Mouse (Mus musculus) MN1 (cell line): ENCODE results near the gene Ranbp17.

Experiments used
- DNase-seq: peaks from one replicate; pipeline ENCODE4 v3.0.0-alpha.2; 2016; ENCODE audit warnings: low spot score

Gene Ranbp17

DNA sequence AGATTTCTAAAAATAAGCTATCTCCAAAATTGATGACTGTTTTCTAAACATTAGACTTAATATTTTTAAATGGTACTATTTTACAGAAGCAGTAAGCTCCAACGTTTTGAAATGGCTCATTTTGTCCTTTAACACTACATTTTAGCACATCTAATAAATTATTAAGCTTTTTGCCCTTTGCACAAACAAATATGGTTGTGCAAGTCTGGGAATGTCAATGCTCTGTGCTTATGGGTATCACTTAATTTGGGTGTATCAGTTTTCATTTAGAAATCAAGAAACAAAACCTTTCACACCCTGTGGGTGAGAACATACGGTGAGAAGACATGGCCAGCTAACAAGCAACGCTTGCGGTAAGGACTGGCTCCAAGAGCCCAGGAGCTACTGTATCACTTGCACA is 108.9 kb downstream of the Ranbp17 start:
- no peak for DNase-seq

DNA sequence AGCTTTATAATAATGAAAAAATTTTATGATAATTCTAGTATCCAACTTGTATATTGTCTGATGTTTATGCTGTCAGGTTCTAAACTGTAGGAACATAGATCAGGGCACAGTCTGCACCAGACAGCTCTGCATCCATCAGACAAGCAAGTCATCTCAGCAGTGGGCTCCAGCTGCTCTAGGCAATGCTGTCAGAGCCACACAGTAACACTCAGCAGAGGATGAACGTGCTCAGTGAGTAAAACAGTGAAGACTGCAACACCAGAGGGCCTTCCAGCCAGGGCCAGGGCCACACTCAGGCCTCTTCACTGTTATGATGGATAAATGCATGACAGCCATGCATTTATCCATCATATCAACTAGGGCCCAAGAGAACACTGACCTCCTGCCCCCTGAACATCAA is 114.2 kb downstream of the Ranbp17 start:
- DNase-seq: no peak

DNA sequence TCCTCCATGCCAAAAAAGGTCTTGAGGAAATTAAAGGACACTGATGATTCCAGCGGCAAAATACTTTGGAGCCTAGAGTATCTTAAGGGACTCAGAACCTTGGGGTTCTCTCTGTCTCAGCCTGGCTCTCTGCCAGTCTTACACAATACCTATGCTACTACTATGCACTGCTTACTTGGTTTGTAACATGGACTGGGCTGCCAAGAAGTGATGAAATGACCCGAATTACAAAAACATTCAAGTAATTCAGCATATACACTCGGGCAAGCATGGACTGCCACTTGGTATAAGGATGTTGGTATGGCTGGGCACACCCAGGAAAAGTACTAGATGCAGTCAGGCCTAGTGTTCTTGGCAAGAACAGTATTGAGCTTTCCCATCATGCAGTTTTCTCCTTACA is 114.8 kb downstream of the Ranbp17 start:
- DNase-seq: no peak

DNA sequence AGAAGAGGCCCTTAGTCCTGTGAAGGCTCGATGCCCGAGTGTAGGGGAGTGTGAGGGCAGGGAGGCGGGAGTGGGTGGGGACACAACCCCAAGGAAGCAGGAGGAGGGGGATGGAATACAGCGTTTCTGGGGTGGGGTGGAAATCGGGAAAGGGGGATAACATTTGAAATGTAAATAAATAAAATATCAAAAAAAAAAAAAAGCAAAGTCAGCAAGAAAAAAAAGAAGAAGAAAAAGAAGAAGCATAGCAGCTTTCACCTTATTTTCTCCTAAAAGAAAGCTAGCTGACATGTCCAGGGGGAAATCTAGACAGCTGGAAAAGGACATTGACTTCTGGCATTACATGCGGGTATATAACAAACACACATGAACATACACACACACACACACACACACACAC is 117.3 kb downstream of the Ranbp17 start:
- DNase-seq: no peak

DNA sequence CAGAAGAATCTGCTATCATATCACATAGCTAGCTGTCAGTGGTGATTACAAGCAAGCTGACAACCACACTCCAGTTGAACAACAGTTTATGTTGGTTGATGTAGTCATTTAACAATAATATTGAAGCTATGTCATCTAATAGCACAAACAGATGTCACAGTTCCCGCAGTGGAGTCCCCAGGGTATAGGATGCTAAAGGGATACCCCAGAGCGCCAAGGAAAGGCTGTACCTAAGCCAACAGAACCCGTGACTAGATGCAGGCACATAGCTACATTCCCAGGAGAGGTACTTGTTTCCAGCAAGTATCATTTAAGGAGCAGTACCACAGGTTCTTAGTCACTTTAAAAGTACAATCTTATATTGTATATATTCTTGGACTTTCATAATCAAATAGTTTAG is 119.5 kb downstream of the Ranbp17 start:
- no peak for DNase-seq

GRCm38 (mm10) chr11:33388685-33389084 is 124.9 kb downstream of the Ranbp17 start:
- peak; percentile 41 for DNase-seq

DNA sequence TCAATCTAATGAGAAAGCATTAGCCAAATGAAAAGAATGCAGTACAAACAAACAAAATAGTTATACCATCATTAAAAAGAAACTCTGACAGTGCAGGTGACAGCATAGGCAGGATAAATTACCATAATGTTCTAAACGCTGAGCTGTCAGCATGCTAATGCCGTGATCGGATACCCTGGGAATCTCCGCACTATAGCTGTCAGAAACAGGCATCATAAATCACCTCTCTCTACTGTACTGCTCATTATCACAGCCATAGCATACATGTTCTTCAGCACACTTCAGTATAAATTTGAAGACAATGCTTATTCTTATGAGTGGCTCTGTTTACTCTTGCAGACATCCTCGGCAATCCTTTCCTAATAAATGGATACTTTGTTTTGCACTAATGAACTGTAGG is 151.7 kb downstream of the Ranbp17 start:
- no peak for DNase-seq

DNA sequence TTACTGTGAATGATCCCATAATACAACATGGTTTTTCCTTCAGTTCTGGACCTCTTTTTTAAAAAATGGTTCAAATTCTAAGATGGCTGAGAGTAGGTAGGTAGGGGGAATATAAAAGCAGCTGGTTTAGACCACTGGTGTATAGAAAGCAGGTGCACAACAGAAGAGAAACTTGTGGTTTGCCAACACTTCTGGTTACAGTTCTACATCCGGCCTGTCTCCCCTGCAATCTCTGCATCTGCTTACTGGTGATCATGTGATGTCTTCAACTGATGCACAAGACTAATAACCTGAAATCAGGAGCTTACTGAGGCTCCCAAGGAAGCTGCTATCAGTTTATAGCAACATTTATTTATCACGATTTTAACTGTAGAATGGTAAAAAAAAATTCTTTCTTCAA is 164.3 kb downstream of the Ranbp17 start:
- no peak for DNase-seq

DNA sequence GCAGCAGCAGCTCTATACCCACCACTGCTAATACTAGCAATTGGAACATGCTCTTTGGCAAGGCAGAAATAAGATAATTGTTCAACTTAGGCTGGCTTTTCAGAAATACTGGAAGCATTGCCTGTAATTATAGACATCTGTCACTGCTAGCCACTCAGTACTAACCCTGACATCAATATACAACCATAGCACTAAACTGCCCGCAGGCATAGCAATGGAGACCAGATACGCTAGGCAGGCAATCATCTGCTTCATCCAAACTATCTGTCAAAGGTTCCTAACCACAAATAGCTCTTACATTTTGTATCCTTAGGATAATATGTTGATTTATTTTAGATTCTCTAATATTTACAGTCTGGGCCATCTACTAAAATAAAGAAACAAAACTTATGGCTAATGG is 171.5 kb downstream of the Ranbp17 start:
- DNase-seq: no peak

- DNase-seq: no peak
Observed at GRCm38 (mm10) chr11:33336552-33337121, 176.9 kb downstream of the Ranbp17 start.

DNA sequence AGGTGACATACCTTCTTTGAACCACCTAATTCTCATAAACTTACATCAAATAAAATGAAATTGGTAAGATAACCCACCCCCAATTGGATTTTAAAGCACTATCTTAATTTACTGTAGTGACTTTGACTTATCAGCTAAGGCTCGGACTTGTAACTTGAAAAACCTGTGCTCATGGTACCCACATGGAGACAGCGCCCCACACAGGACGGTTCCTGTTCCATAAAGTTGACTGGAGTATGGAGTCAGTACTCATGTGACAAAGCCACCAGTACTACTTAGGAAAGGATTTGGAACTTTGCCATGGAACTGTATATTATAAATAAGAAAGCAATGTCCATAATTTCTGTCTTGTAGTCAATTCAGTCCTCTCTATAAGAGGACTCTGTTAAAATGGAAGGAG is 177.9 kb downstream of the Ranbp17 start:
- DNase-seq: no peak

DNA sequence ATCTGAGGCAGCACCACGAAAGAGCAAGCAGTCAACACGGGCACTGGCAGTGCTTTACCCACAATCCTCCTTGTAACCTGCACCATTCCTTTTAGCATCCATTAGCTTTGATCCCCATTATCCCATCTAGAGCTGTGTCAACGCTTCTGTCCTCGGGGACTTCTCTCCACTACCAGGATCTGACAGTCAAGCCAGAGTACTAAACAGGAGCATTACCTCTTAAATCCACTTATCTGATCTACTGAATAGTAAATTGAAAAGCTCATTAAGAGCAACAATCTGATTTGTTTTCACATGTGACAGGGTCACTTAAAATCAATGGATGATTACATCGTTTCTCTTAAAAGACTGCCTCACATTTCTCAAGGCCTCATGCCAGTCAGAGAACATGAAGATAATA is 181.4 kb downstream of the Ranbp17 start:
- peak; percentile 61 for DNase-seq

DNA sequence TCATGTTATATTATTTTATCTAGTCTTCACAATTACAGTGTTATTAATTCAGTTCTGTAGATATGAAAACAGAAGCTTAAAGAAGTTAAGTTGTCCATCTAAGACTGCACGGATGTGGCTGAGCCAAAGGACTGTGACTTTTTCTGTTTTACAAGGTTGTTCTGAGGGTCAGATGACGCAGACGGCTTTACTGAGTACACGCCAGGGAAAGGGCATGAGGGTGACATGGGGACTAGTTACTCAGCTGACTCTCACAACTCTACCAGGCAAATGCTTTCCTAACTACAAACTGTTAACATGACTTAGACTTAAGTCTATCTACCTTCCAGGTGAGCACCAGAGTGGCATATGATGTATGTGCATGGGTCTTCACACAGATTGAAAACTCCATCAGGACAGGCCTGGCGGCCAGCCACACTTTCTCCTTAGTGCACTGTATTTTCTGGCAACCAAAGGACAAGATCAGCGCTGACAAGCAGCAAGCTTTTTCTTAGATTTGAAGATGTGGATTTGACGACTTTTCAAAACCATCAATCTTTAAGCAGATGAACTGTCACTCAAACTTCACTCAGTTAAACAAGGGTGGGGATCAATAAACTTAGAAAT is 194.4 kb downstream of the Ranbp17 start:
- DNase-seq: no peak

GRCm38 (mm10) chr11:33309566-33309965 is 204.0 kb downstream of the Ranbp17 start:
- no peak for DNase-seq

- DNase-seq: peak; percentile 33
Observed at GRCm38 (mm10) chr11:33300859-33301258, 212.7 kb downstream of the Ranbp17 start.

- no peak for DNase-seq
Observed at GRCm38 (mm10) chr11:33299371-33299770, 214.2 kb downstream of the Ranbp17 start.

DNA sequence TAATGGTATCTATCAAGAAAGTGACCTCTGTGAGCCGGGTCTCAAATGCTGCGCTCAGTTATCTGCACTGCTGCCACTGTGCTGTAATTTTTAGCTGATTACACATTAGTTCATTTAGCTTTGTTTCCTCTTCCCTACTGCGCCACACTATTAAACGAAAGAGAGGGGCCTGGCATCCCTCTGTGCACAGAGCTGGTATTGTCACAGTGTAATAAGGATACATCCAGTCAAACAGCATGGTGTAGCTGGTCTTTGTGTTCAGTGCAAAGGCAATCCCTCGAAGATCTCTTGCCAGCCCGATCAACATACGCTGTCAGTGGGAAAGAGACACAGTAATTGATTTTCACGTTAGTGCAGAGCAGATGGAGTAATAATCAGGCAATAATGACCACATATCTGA is 216.4 kb downstream of the Ranbp17 start:
- DNase-seq: no peak

GRCm38 (mm10) chr11:33295422-33295821 is 218.1 kb downstream of the Ranbp17 start:
- DNase-seq: peak; percentile 67

DNA sequence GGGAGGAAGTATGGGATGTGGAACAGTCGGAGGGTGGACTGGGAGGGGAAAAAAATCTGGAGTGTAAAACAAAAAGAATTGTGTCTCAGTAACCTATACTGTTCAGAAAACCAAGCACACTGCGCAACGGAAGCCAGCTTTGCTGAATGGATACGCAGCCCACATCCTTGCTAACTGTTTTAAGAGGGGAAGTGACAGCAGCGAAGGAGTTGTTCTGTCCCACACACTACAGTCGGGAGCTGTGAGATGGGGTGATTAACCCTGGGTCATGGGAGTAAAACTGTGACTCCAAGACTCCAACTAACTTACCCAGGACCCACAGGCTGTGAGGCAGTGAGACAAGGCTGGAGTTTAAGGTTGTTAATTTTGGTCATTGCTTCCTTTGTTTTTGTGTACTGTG is 219.5 kb downstream of the Ranbp17 start:
- no peak for DNase-seq

DNA sequence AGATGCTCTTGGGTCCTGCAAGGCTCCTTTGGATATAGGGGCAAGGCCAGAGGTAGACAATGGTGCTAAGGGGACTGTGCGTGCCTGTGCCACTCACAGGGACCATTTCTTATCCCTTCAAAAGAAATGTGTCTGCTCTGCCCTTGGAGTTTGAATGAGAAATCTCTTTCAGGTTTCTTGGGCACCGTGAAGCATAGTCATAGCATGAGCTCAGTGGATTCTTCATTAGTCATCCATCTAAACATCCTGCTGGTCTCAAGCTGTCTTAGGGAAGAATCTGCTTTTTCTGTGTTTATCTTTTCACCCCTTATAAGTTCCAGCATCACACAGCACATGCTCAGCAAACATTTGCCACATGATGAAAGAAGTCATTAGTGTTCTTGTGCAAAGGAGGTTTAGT is 235.0 kb downstream of the Ranbp17 start:
- no peak for DNase-seq

DNA sequence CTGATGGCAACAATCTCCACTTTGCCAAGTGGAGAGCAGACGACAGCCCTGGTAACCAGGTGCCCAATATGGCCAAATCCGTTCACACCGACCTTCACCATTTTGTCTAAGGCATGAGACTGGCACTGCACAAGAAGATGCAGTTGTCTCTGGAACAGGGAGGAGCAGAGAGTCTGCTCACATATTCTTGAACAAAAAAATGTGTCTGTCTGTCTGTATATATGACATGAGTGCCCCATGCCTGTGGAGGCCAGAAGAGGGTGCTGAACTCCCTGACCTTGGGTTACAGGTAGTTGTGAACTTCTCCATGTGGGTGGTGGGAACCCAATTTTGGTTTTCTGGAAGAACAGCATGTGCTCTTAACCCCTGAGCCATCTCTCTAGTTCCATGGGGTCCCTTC is 236.9 kb downstream of the Ranbp17 start, which contains the start of gene Gm12117:
Gm12117 (minus strand) TSS at position 101 of the 400 bp plus-strand sequence.
- no peak for DNase-seq

GRCm38 (mm10) chr11:33274816-33275215 is 238.7 kb downstream of the Ranbp17 start:
- DNase-seq: no peak

- DNase-seq: no peak
Observed at GRCm38 (mm10) chr11:33274294-33274693, 239.3 kb downstream of the Ranbp17 start.

DNA sequence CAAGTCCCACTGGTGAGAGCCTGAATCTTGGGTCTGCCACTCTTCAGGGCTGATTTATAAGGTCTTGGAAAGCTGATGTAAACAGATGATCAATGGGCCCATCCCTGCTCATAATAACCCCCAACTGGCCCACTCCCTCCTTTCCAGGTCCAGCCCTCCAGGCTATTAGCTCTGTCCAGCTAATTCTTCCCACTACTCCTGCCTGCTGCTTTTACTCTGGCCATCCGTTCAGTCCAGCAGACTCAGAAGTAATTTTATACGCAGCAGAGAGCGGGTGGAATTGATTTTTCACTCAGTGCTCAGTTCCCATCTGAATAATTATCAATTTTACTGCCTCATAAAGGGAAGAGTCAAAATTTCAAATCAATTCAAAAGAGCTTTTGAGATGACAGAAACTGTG is 273.3 kb downstream of the Ranbp17 start:
- no peak for DNase-seq
